Mouse (Mus musculus) testis, postnatal 14 days (tissue): ENCODE measurements around the gene Gm20850.
"Not testable (repeated sequence)": the region's sequence is repeated elsewhere in the genome, so short reads cannot be mapped to it uniquely, and the experiment has no call there.

Source experiments
- DNase-seq: peaks from one replicate; pipeline ENCODE4 v3.0.0; 2021; ENCODE audit warnings: low spot score

Gene Gm20850

DNA sequence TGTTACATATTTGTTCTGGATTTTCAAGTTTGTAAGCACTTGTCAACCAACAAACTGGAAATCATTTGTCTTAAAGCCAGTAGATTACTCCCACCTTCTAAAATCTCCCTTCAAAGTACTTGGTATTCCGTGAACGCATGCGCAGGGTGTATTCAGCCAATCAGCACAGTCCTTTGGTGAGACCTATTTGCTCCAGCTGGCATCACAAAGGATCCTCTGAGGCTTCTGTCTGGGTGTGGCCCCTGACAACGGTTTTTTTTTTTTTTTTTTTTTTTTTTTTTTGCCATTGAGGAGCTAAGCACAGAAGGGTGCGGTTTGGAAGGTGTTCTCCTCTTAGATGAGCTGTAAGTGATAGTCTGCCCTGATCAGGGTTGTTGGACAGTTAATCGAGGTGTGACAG lies at the start of gene Gm20850:
Gm20850 (plus strand) TSS at position 301 of the 400 bp plus-strand sequence.
- not testable (repeated sequence) for DNase-seq
